Mouse (Mus musculus): ENCODE data around the gene Ldhd.

Gene Ldhd

GRCm38 (mm10) chr8:111594951-111595350, 35.2 kb downstream of the Ldhd start:
- DNase-seq (ENCODE audit: low read depth, low spot score), result no peak

- DNase-seq (ENCODE audit: low read depth, low spot score), result no peak
Measured at GRCm38 (mm10) chr8:111594044-111594840, 35.9 kb downstream of the Ldhd start.

- no peak for DNase-seq (ENCODE audit: low read depth, low spot score)
Measured at GRCm38 (mm10) chr8:111592390-111592910, 37.7 kb downstream of the Ldhd start.

GRCm38 (mm10) chr8:111591176-111591575, 39.0 kb downstream of the Ldhd start:
- no peak for DNase-seq (ENCODE audit: low read depth, low spot score)

- no peak for DNase-seq (ENCODE audit: low read depth, low spot score)
Measured at GRCm38 (mm10) chr8:111590214-111590613, 40.0 kb downstream of the Ldhd start.

- DNase-seq (ENCODE audit: low read depth, low spot score), result no peak
Measured at GRCm38 (mm10) chr8:111588336-111588735, 41.8 kb downstream of the Ldhd start.

GRCm38 (mm10) chr8:111587545-111588094, 42.6 kb downstream of the Ldhd start:
- DNase-seq (ENCODE audit: low read depth, low spot score), result no peak

- no peak for DNase-seq (ENCODE audit: low read depth, low spot score)
Measured at GRCm38 (mm10) chr8:111584946-111585345, 45.2 kb downstream of the Ldhd start.

- DNase-seq (ENCODE audit: low read depth, low spot score), result no peak
Measured at GRCm38 (mm10) chr8:111582386-111582785, 47.8 kb downstream of the Ldhd start.

GRCm38 (mm10) chr8:111580306-111580705, 49.9 kb downstream of the Ldhd start:
- no peak for DNase-seq (ENCODE audit: low read depth, low spot score)

- DNase-seq (ENCODE audit: low read depth, low spot score), result no peak
Measured at GRCm38 (mm10) chr8:111579318-111579717, 50.9 kb downstream of the Ldhd start.

- no peak for DNase-seq (ENCODE audit: low read depth, low spot score)
Measured at GRCm38 (mm10) chr8:111577880-111578533, 52.2 kb downstream of the Ldhd start.

GRCm38 (mm10) chr8:111576501-111576900, 53.7 kb downstream of the Ldhd start:
- DNase-seq (ENCODE audit: low read depth, low spot score), result no peak

GRCm38 (mm10) chr8:111575492-111575891, 54.7 kb downstream of the Ldhd start:
- DNase-seq (ENCODE audit: low read depth, low spot score), result no peak

- DNase-seq (ENCODE audit: low read depth, low spot score), result no peak
Measured at GRCm38 (mm10) chr8:111574016-111574415, 56.2 kb downstream of the Ldhd start.

Measured in c-Kit-negative CD71-positive TER-119-positive erythroid progenitor cells, embryonic 14.5 days (primary cell).